Mouse (Mus musculus) lung, postnatal 0 days (tissue): ENCODE measurements around the gene 2010109A12Rik. TPM values are rescaled to one million over a fixed set of nuclear protein-coding genes. Genes with fewer than 3 reads are reported as not detected.

Experiments
- ATAC-seq: fragments of 200-750 bp; cut with Nextera tagmentation; 2 replicates; pipeline ENCODE4 v1.8.0; 2017; ENCODE audit warnings: moderate library complexity
- DNase-seq: peaks from one replicate; pipeline ENCODE4 v3.0.0-alpha.2; 2016; ENCODE audit warnings: low spot score
- H3K27ac ChIP-seq: fragments of 300-500 bp; sonication (generic); 2 replicates; pipeline ENCODE4 v1.5.1; 2014; ENCODE audit warnings: antibody characterized with exemption, mild to moderate bottlenecking, low read length, mixed read lengths
- H3K27me3 ChIP-seq: fragments of 300-500 bp; sonication (generic); replicated peaks from 2 replicates; pipeline ENCODE4 v1.6.1; 2014; ENCODE audit warnings: low read length, mixed read lengths; ENCODE audit not compliant: insufficient read depth
- H3K36me3 ChIP-seq: fragments of 300-500 bp; sonication (generic); 2 replicates; pipeline ENCODE4 v1.6.1; 2014; ENCODE audit warnings: low read length, mixed read lengths; ENCODE audit not compliant: insufficient read depth
- H3K4me1 ChIP-seq: fragments of 300-500 bp; sonication (generic); 2 replicates; pipeline ENCODE4 v1.6.1; 2014; ENCODE audit warnings: antibody characterized with exemption, low read depth, low read length, mixed read lengths; ENCODE audit not compliant: insufficient read depth
- H3K4me2 ChIP-seq: fragments of 300-500 bp; sonication (generic); replicated peaks from 2 replicates; pipeline ENCODE4 v1.6.1; 2014; ENCODE audit warnings: low read depth, mild to moderate bottlenecking, low read length, moderate library complexity, mixed read lengths
- H3K4me3 ChIP-seq: fragments of 300-500 bp; sonication (generic); 2 replicates; pipeline ENCODE4 v1.5.1; 2014; ENCODE audit warnings: low read depth, low read length
- H3K9ac ChIP-seq: fragments of 300-500 bp; sonication (generic); replicated peaks from 2 replicates; pipeline ENCODE4 v1.6.1; 2014; ENCODE audit warnings: low read depth, mild to moderate bottlenecking
- H3K9me3 ChIP-seq: fragments of 300-500 bp; sonication (generic); 2 replicates; pipeline ENCODE4 v1.6.1; 2016; ENCODE audit warnings: low read length, mixed read lengths
- CTCF ChIP-seq: IDR thresholded peaks from 2 replicates; pipeline ENCODE4 v1.5.1; 2016; ENCODE audit warnings: antibody characterized with exemption, mild to moderate bottlenecking
- EP300 ChIP-seq: IDR thresholded peaks from 2 replicates; pipeline ENCODE4 v1.6.1; 2016; ENCODE audit warnings: antibody characterized with exemption, mild to moderate bottlenecking, control low read depth
- WGBS: fragments of 180-500 bp; shearing (Covaris S2); extraction: QIAGEN DNeasy Blood & Tissue Kit; methylation state at CpG from one replicate; pipeline ENCODE4 v1.1.7; 2014; 5-methylcytosine and 5-hydroxymethylcytosine counted together
- polyA plus RNA-seq: library from polyadenylated mRNA; unstranded; fragments of >200 nt; fragmentation: Nextera tagmentation; extraction: Ambion mirVana; gene quantifications from 2 replicates; pipeline ENCODE4 v1.2.1, GENCODE M21; 2015

2010109A12Rik gene
- polyA plus RNA-seq, 1 experiment from 2014 or later, result 3.2 TPM

- H3K4me1 ChIP-seq, result no peaks in the 10 kb centered on the region
- TF ChIP-seq EP300 (no peak), CTCF (no peak)
- H3K27me3 ChIP-seq, result no peaks in the 10 kb centered on the region
- H3K9me3 ChIP-seq, result no peaks in the 10 kb centered on the region
- no peaks in the 10 kb centered on the region for H3K36me3 ChIP-seq
- 30% methylated on average over 3 of the region's 3 CpGs for WGBS
- DNase-seq (peak; percentile 88), ATAC-seq (peak; percentile 74)
- H3K9ac ChIP-seq, result no peak overlapping the region
- H3K27ac ChIP-seq, result no peak overlapping the region
- no peak overlapping the region for H3K4me3 ChIP-seq
- 0 out of 2 replicates have a peak overlapping the region, but pooled peaks have one; percentile 2 for H3K4me2 ChIP-seq
Observed at GRCm38 (mm10) chr5:93221661-93222060, 15.3 kb downstream of the 2010109A12Rik start.

DNA sequence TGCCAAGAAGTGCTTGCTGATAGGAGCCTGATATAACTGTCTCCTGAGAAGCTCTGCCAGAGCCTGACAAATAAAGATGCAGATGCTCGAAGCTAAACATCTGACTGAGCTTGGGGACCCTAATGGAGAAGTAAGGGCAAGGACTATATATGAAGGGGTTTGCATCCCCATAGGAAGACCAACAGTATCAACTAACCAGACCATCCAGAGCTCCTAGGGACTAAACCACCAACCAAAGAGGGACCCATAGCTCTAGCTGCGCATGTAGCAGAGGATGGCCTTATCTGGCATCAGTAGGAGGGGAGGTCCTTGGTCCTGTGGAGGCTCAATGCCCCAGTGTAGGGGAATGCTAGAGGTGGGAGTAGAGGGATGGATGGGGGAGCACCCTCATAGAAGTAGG, 18.2 kb downstream of the 2010109A12Rik start:
- TF ChIP-seq EP300, result no peak
- Histone ChIP-seq H3K27me3 (no peaks in the 10 kb centered on the region), H3K9me3 (no peaks in the 10 kb centered on the region), H3K9ac (no peak overlapping the region), H3K4me2 (no peak overlapping the region), H3K4me3 (no peak overlapping the region), H3K36me3 (no peaks in the 10 kb centered on the region), H3K4me1 (no peaks in the 10 kb centered on the region), H3K27ac (no peak overlapping the region)
- 58% methylated on average over 2 of the region's 2 CpGs for WGBS
- no peak for DNase-seq
- no peak for ATAC-seq

DNA sequence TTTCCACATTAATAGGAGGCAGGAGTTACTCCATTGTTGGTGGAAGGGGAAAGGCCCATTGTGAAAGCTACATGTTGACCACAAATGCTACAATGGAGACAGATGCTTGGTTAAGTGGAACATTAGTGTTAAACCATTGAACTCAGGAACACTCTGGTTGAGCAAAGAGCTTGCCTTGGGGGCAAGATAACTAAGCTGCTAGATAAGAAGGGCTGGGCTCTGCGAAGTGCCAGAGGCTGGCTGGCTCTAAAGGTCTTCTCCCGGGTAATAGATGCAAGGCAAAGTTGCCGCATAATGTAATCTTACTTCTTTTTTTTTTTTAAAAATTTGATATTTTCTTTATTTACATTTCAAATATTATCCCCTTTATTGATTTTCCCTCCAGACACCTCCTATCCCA, 20.8 kb downstream of the 2010109A12Rik start:
- Histone ChIP-seq H3K9ac (no peak overlapping the region), H3K27me3 (no peaks in the 10 kb centered on the region), H3K36me3 (no peaks in the 10 kb centered on the region), H3K4me1 (no peaks in the 10 kb centered on the region), H3K27ac (no peak overlapping the region), H3K4me3 (no peak overlapping the region), H3K4me2 (no peak overlapping the region), H3K9me3 (no peaks in the 10 kb centered on the region)
- TF ChIP-seq EP300, result no peak
- TF ChIP-seq CTCF, result no peak
- WGBS, result 91% methylated on average over 3 of the region's 3 CpGs
- no peak for ATAC-seq
- DNase-seq, result no peak

DNA sequence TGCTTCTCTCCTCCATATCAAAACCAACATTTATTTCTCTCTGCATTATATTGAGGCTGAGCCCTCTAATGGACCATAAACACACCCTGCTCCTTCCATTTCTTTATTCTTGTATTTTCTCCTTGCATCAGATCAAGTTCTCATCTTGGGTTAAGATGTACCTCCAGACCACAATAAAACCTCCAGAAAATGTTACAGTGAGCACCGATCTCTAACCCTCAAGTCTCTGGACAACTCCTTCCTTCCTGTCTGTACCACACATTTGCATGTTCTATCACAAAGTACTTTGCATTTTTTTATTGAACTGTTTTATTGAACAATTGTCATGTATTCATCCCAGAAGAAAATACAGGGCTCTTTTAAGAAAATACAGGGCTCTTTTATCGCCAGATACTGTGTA, 23.2 kb downstream of the 2010109A12Rik start:
- no peak for ATAC-seq
- Histone ChIP-seq H3K4me2 (no peak overlapping the region), H3K9ac (no peak overlapping the region), H3K27ac (no peak overlapping the region), H3K9me3 (no peaks in the 10 kb centered on the region), H3K4me1 (no peaks in the 10 kb centered on the region), H3K27me3 (no peaks in the 10 kb centered on the region), H3K4me3 (no peak overlapping the region), H3K36me3 (no peaks in the 10 kb centered on the region)
- no peak for DNase-seq
- no peak for TF ChIP-seq EP300
- TF ChIP-seq CTCF, result no peak
- 81% methylated on average over 2 of the region's 2 CpGs for WGBS

GRCm38 (mm10) chr5:93231721-93232120, 25.4 kb downstream of the 2010109A12Rik start:
- Histone ChIP-seq H3K9me3 (no peaks in the 10 kb centered on the region), H3K4me3 (no peak overlapping the region), H3K27ac (no peak overlapping the region), H3K4me1 (no peaks in the 10 kb centered on the region), H3K4me2 (no peak overlapping the region), H3K36me3 (no peaks in the 10 kb centered on the region), H3K27me3 (no peaks in the 10 kb centered on the region), H3K9ac (no peak overlapping the region)
- no peak for DNase-seq
- WGBS, result 64% methylated on average over 3 of the region's 3 CpGs
- no peak for ATAC-seq
- TF ChIP-seq EP300 (no peak), CTCF (no peak)

DNA sequence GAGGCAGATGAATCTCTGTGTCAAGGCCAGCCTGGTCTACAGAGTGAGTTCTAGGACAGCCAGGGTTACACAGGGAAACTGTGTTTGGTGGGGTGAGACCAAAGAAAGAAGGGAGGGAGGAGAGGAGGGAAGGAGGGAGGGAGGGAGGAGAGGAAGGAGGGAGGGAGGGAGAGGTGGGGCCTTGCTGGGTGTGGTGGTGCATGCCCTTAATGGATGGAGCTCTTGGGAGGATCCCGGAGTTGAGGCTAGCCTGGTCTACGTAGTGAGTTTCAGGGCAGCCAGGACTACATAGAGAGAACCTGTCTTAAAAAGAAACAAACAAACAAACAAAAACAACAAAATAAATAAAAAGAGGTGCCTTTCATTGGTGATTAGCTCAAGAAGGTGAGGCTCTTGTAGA, 26.5 kb downstream of the 2010109A12Rik start:
- ATAC-seq (no peak), DNase-seq (no peak)
- Histone ChIP-seq H3K36me3 (no peaks in the 10 kb centered on the region), H3K4me3 (no peak overlapping the region), H3K9ac (no peak overlapping the region), H3K27ac (no peak overlapping the region), H3K4me2 (no peak overlapping the region), H3K9me3 (no peaks in the 10 kb centered on the region), H3K4me1 (no peaks in the 10 kb centered on the region), H3K27me3 (no peaks in the 10 kb centered on the region)
- whole genome bisulfite sequencing, result 77% methylated on average over 2 of the region's 2 CpGs
- TF ChIP-seq CTCF, result no peak
- no peak for TF ChIP-seq EP300

DNA sequence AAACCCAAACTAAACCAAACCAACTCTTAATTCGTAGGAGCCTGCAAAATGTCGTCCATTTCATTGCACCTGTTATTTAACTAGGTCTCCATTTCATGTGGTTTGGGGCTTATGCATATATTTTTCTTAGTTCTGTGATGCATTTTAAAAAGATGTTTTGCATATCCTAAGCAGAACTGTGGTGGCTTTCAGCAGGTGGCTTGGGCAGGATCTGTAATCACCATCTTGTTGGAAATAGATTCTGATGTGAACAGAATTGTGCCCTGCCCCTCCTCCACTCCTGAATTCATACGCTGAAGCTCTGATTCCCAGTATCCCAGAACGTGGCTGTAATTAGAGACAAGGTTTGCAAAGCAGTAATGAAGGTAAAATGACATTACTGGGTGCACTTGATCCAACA, 27.8 kb downstream of the 2010109A12Rik start:
- no peak overlapping the region for H3K4me2 ChIP-seq
- WGBS, result 62% methylated on average over 4 of the region's 4 CpGs
- ATAC-seq, result no peak

More for the DNA sequence above, 27.8 kb downstream of the 2010109A12Rik start:
- Histone ChIP-seq H3K4me3 (no peak overlapping the region), H3K9ac (no peak overlapping the region), H3K9me3 (no peaks in the 10 kb centered on the region), H3K27me3 (no peaks in the 10 kb centered on the region), H3K36me3 (no peaks in the 10 kb centered on the region), H3K4me1 (no peaks in the 10 kb centered on the region), H3K27ac (no peak overlapping the region)
- TF ChIP-seq CTCF (no peak), EP300 (no peak)
- DNase-seq, result no peak
